Mouse (Mus musculus) bone marrow macrophage, adult 2 months (primary cell): ENCODE results near the gene Vdac2.

Experiments used
- CTCF ChIP-seq: IDR thresholded peaks from 2 replicates; pipeline ENCODE4 v1.5.1; 2012; ENCODE audit warnings: low read depth, mild to moderate bottlenecking, low read length, moderate library complexity
- POLR2A ChIP-seq: IDR thresholded peaks from 2 replicates; pipeline ENCODE4 v1.6.1; 2012; ENCODE audit warnings: mild to moderate bottlenecking, low read depth, low read length, borderline replicate concordance

DNA sequence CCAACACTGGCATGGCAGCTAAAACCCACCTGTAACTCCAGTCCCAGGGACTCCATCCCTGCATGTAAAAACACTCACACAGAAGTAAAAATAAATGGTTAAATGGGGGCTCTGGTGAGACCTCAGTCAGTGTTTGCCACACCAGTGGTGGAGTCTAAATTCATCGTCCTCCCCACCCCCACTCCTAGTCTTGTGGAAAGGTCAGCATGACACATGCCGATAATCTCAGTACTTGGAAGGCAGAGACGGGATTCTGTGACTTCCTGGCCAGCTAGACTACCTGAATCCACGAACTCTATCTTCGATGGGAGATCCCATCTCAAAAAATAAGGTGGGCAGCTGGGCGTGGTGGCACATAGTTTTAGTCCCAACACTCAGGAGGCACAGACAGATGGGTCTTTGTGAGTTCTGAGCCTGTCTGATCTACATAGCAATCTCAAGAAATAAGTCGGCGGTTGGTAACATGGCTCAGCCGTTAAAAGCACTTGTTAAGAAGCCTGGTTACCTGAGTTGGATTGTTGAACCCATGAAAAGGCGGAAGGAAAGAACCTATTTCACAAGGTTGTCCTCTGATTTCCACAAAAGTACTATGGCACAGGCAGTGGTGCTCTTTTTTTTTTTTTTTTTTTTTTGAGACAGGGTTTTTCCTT is 13.2 kb upstream of the Vdac2 start:
- TF ChIP-seq POLR2A (no peak), CTCF (no peak)
